Mouse (Mus musculus) neural tube, embryonic 15.5 days (tissue): ENCODE measurements at regions not wholly inside any gene's neighbourhood (a gene's known extent, or its start where the extent isn't known, plus 50 kb on each side); places are given as distances from the start of the nearest gene placed in this dataset.

Experiments
- ATAC-seq: fragments of 200-750 bp; cut with Nextera tagmentation; 2 replicates; pipeline ENCODE4 v1.8.0; 2017; ENCODE audit warnings: mild to moderate bottlenecking, moderate TSS enrichment, moderate library complexity; ENCODE audit not compliant: low FRiP score
- H3K27ac ChIP-seq: fragments of 300-500 bp; sonication (generic); replicated peaks from 2 replicates; pipeline ENCODE4 v1.5.1; 2015; ENCODE audit warnings: mild to moderate bottlenecking, inconsistent platforms
- H3K27me3 ChIP-seq: fragments of 300-500 bp; sonication (generic); replicated peaks from 2 replicates; pipeline ENCODE4 v1.6.1; 2015; ENCODE audit warnings: inconsistent platforms
- H3K36me3 ChIP-seq: fragments of 300-500 bp; sonication (generic); 2 replicates; pipeline ENCODE4 v1.6.1; 2015; ENCODE audit warnings: inconsistent platforms
- H3K4me1 ChIP-seq: fragments of 300-500 bp; sonication (generic); 2 replicates; pipeline ENCODE4 v1.6.1; 2015; ENCODE audit warnings: inconsistent platforms
- H3K4me2 ChIP-seq: fragments of 300-500 bp; sonication (generic); 2 replicates; pipeline ENCODE4 v1.6.1; 2015; ENCODE audit warnings: inconsistent platforms, mild to moderate bottlenecking, moderate library complexity
- H3K4me3 ChIP-seq: fragments of 300-500 bp; sonication (generic); replicated peaks from 2 replicates; pipeline ENCODE4 v1.5.1; 2015; ENCODE audit warnings: mild to moderate bottlenecking, inconsistent platforms
- H3K9ac ChIP-seq: fragments of 300-500 bp; sonication (generic); replicated peaks from 2 replicates; pipeline ENCODE4 v1.6.1; 2015; ENCODE audit warnings: mild to moderate bottlenecking, inconsistent platforms
- H3K9me3 ChIP-seq: fragments of 300-500 bp; sonication (generic); replicated peaks from 2 replicates; pipeline ENCODE4 v1.6.1; 2016; ENCODE audit warnings: inconsistent platforms
- WGBS: fragments of 180-500 bp; shearing (Covaris S2); methylation state at CpG from one replicate; pipeline ENCODE4 v1.1.7; 2015; ENCODE audit warnings: mixed read lengths; 5-methylcytosine and 5-hydroxymethylcytosine counted together

- ATAC-seq, result no peak
- no peaks in the 10 kb centered on the region for H3K9me3 ChIP-seq
- H3K4me2 ChIP-seq, result no peak overlapping the region
- 79% methylated on average over 4 of the region's 4 CpGs for WGBS
- no peaks in the 10 kb centered on the region for H3K36me3 ChIP-seq
- H3K4me3 ChIP-seq, result no peak overlapping the region
- no peak overlapping the region for H3K27ac ChIP-seq
- no peak overlapping the region for H3K9ac ChIP-seq
- 0 out of 2 replicates have a peak, but pooled peaks cover 5% of the 10 kb centered on the region for H3K27me3 ChIP-seq
- no peaks in the 10 kb centered on the region for H3K4me1 ChIP-seq
Observed at GRCm38 (mm10) chr8:92246301-92246700, 111.1 kb upstream of the Irx5 start.

GRCm38 (mm10) chr8:92240686-92241275, 116.6 kb upstream of the Irx5 start:
- Histone ChIP-seq H3K9ac (no peak overlapping the region), H3K4me1 (no peaks in the 10 kb centered on the region), H3K4me2 (no peak overlapping the region), H3K27ac (no peak overlapping the region), H3K36me3 (no peaks in the 10 kb centered on the region), H3K27me3 (no peaks in the 10 kb centered on the region), H3K9me3 (no peaks in the 10 kb centered on the region), H3K4me3 (no peak overlapping the region)
- 81% methylated on average over 13 of the region's 13 CpGs for WGBS
- ATAC-seq, result no peak

GRCm38 (mm10) chr8:92231326-92232225, 125.8 kb upstream of the Irx5 start:
- Histone ChIP-seq H3K9ac (no peak overlapping the region), H3K36me3 (no peaks in the 10 kb centered on the region), H3K4me2 (peak overlapping the region; percentile 35), H3K27ac (no peak overlapping the region), H3K27me3 (no peaks in the 10 kb centered on the region), H3K4me1 (peaks cover 8% of the 10 kb centered on the region), H3K4me3 (no peak overlapping the region), H3K9me3 (0 out of 2 replicates have a peak, but pooled peaks cover 5% of the 10 kb centered on the region)
- ATAC-seq, result no peak
- 33% methylated on average over 23 of the region's 23 CpGs for WGBS

- H3K4me2 ChIP-seq, result no peak overlapping the region
- ATAC-seq, result no peak
- WGBS, result 95% methylated on average over 2 of the region's 2 CpGs
- no peak overlapping the region for H3K4me3 ChIP-seq
- H3K36me3 ChIP-seq, result no peaks in the 10 kb centered on the region
- H3K9ac ChIP-seq, result no peak overlapping the region
- 0 out of 2 replicates have a peak, but pooled peaks cover 1% of the 10 kb centered on the region for H3K9me3 ChIP-seq
- H3K27ac ChIP-seq, result no peak overlapping the region
- peaks cover 8% of the 10 kb centered on the region for H3K4me1 ChIP-seq
- no peaks in the 10 kb centered on the region for H3K27me3 ChIP-seq
Observed at GRCm38 (mm10) chr8:92229526-92229925, 127.9 kb upstream of the Irx5 start.

GRCm38 (mm10) chr8:92224929-92225328, 132.5 kb upstream of the Irx5 start:
- 96% methylated on average over 3 of the region's 3 CpGs for WGBS
- no peak overlapping the region for H3K4me3 ChIP-seq
- H3K36me3 ChIP-seq, result no peaks in the 10 kb centered on the region
- no peaks in the 10 kb centered on the region for H3K9me3 ChIP-seq
- ATAC-seq, result no peak
- H3K4me2 ChIP-seq, result no peak overlapping the region
- H3K27ac ChIP-seq, result no peak overlapping the region
- H3K4me1 ChIP-seq, result no peaks in the 10 kb centered on the region
- H3K27me3 ChIP-seq, result no peaks in the 10 kb centered on the region
- no peak overlapping the region for H3K9ac ChIP-seq

- no peaks in the 10 kb centered on the region for H3K4me1 ChIP-seq
- H3K27me3 ChIP-seq, result no peaks in the 10 kb centered on the region
- no peak overlapping the region for H3K4me3 ChIP-seq
- no peak overlapping the region for H3K4me2 ChIP-seq
- no peaks in the 10 kb centered on the region for H3K36me3 ChIP-seq
- H3K9me3 ChIP-seq, result no peaks in the 10 kb centered on the region
- WGBS, result 61% methylated on average over 3 of the region's 3 CpGs
- no peak for ATAC-seq
- no peak overlapping the region for H3K9ac ChIP-seq
- H3K27ac ChIP-seq, result no peak overlapping the region
Observed at GRCm38 (mm10) chr8:92222992-92223391, 134.4 kb upstream of the Irx5 start.

GRCm38 (mm10) chr8:92219181-92219890, 138.1 kb upstream of the Irx5 start:
- no peaks in the 10 kb centered on the region for H3K4me1 ChIP-seq
- 70% methylated on average over 9 of the region's 9 CpGs for WGBS
- H3K36me3 ChIP-seq, result no peaks in the 10 kb centered on the region
- H3K9ac ChIP-seq, result no peak overlapping the region
- H3K27ac ChIP-seq, result no peak overlapping the region
- H3K4me3 ChIP-seq, result no peak overlapping the region
- H3K27me3 ChIP-seq, result 0 out of 2 replicates have a peak, but pooled peaks cover 5% of the 10 kb centered on the region
- no peak overlapping the region for H3K4me2 ChIP-seq
- H3K9me3 ChIP-seq, result no peaks in the 10 kb centered on the region
- ATAC-seq, result no peak

- 66% methylated on average over 2 of the region's 2 CpGs for WGBS
- H3K9me3 ChIP-seq, result no peaks in the 10 kb centered on the region
- no peak for ATAC-seq
Observed at GRCm38 (mm10) chr8:92217521-92217920, 139.9 kb upstream of the Irx5 start.

GRCm38 (mm10) chr8:92216176-92216575, 141.2 kb upstream of the Irx5 start:
- no peaks in the 10 kb centered on the region for H3K4me1 ChIP-seq
- H3K9ac ChIP-seq, result no peak overlapping the region
- H3K4me3 ChIP-seq, result no peak overlapping the region
- ATAC-seq, result no peak
- H3K27ac ChIP-seq, result no peak overlapping the region
- no peak overlapping the region for H3K4me2 ChIP-seq
- 0 out of 2 replicates have a peak, but pooled peaks cover 5% of the 10 kb centered on the region for H3K27me3 ChIP-seq
- WGBS, result 12% methylated on average over 4 of the region's 5 CpGs
- no peaks in the 10 kb centered on the region for H3K36me3 ChIP-seq
- H3K9me3 ChIP-seq, result no peaks in the 10 kb centered on the region

More at GRCm38 (mm10) chr8:92217521-92217920, 139.9 kb upstream of the Irx5 start:
- Histone ChIP-seq H3K4me1 (no peaks in the 10 kb centered on the region), H3K9ac (no peak overlapping the region), H3K4me2 (no peak overlapping the region), H3K36me3 (no peaks in the 10 kb centered on the region), H3K27ac (no peak overlapping the region), H3K27me3 (0 out of 2 replicates have a peak, but pooled peaks cover 5% of the 10 kb centered on the region), H3K4me3 (no peak overlapping the region)

GRCm38 (mm10) chr8:92212786-92213535, 144.5 kb upstream of the Irx5 start:
- H3K9ac ChIP-seq, result no peak overlapping the region
- no peak overlapping the region for H3K4me3 ChIP-seq
- H3K27ac ChIP-seq, result no peak overlapping the region
- H3K27me3 ChIP-seq, result 0 out of 2 replicates have a peak, but pooled peaks cover 5% of the 10 kb centered on the region
- H3K9me3 ChIP-seq, result no peaks in the 10 kb centered on the region
- no peak overlapping the region for H3K4me2 ChIP-seq
- no peaks in the 10 kb centered on the region for H3K4me1 ChIP-seq
- no peaks in the 10 kb centered on the region for H3K36me3 ChIP-seq
- WGBS, result 77% methylated on average over 14 of the region's 14 CpGs
- ATAC-seq, result no peak

- no peak for ATAC-seq
- Histone ChIP-seq H3K36me3 (no peaks in the 10 kb centered on the region), H3K9me3 (no peaks in the 10 kb centered on the region), H3K4me2 (no peak overlapping the region), H3K9ac (no peak overlapping the region), H3K4me3 (no peak overlapping the region), H3K4me1 (no peaks in the 10 kb centered on the region), H3K27ac (no peak overlapping the region), H3K27me3 (peaks cover 5% of the 10 kb centered on the region; the same call in 1 of the 2 replicates)
- WGBS, result 73% methylated on average over 5 of the region's 5 CpGs
Observed at GRCm38 (mm10) chr8:92209081-92209480, 148.3 kb upstream of the Irx5 start.
